Mouse (Mus musculus) brain, embryonic 14.5 days (tissue): ENCODE data around the gene Lmf1.

ENCODE experiments used
- CTCF ChIP-seq: fragments of 200-500 bp; IDR thresholded peaks from 2 replicates; pipeline ENCODE4 v1.5.1; 2012; ENCODE audit warnings: inconsistent platforms, mild to moderate bottlenecking, moderate library complexity, borderline replicate concordance; ENCODE audit not compliant: insufficient read depth, insufficient read length; ENCODE audit errors: extremely low read depth
- POLR2A ChIP-seq: fragments of 200-500 bp; IDR thresholded peaks from 2 replicates; pipeline ENCODE4 v1.6.1; 2012; ENCODE audit warnings: mild to moderate bottlenecking, inconsistent platforms, borderline replicate concordance; ENCODE audit not compliant: poor library complexity, insufficient read depth, insufficient read length, severe bottlenecking; ENCODE audit errors: extremely low read depth

GRCm38 (mm10) chr17:25623441-25623840 lies 44.6 kb downstream of the Lmf1 start:
- TF ChIP-seq CTCF (no peak), POLR2A (no peak)
